Comparison of ENCODE assay signal across 18 mouse cellular contexts in the genomic region with DNA sequence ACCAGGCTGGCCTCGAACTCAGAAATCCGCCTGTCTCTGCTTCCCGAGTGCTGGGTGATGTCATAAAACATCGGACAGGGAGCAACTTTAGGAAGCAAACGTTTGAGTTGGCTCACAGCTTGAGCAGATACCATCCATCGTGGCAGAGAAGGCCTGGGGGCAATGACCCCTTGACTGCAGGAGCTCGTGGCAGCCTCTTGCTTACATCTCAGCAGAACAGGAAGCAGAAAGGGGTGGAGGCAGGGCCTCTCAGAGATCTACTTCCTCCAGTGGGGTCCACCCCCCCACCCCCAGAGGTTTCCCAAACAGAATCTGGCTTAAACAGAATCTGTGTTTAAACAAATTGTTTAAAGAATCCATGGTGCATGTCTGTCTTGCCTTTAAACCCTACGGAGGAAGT. TPM values are rescaled to one million over a fixed set of nuclear protein-coding genes. Genes with fewer than 3 reads are reported as not detected.
DNase-seq lines count a peak whose midpoint lies in the region; ATAC-seq and TF ChIP-seq lines count a peak whose summit lies in the region.
"Had no signal": no experiment of that assay in that cellular context is flagged by ENCODE, and none has a peak within 500 bp of the region (broad histone marks: within the 10 kb centered on the region; RNA-seq: fewer than 3 reads in every experiment).

No protein-coding gene starts in this region.

- ATAC-seq in hindbrain, embryonic 14.5 days (ENCODE audit: low FRiP score): no peak
- no peak for ATAC-seq in liver, embryonic 11.5 days (replicated peaks; ENCODE audit: low FRiP score)
- peak; percentile 80 for ATAC-seq in common myeloid progenitor, adult 5-6 weeks (replicated peaks; ENCODE audit: low read depth, poor library complexity, severe bottlenecking)
- peak; percentile 23; the same call in 1 of the 2 replicates for ATAC-seq in liver, postnatal 0 days
- ATAC-seq: forebrain, embryonic 16.5 days had no signal

- no peak overlapping the region for H3K4me2 ChIP-seq in hindbrain, embryonic 14.5 days (replicated peaks)
- no peak overlapping the region for H3K4me2 ChIP-seq in liver, embryonic 11.5 days
- no peak overlapping the region for H3K4me2 ChIP-seq in liver, postnatal 0 days (ENCODE audit: low read depth, low read length)
- H3K4me2 ChIP-seq: stomach, embryonic 15.5 days had no signal

- no peak for DNase-seq in hindbrain, embryonic 10.5 days (ENCODE audit: low spot score)
- no peak for DNase-seq in hindbrain, embryonic 14.5 days (ENCODE audit: low spot score)
- peak; percentile 16 for DNase-seq in liver
- DNase-seq in liver, embryonic 11.5 days (ENCODE audit: low spot score): no peak
- DNase-seq in liver, postnatal 0 days: peak; percentile 34
- DNase-seq in embryo, embryonic 10 days (ENCODE audit: low spot score): no peak
- no peak for DNase-seq in T-cell, adult 2 months (ENCODE audit: low spot score)
- DNase-seq: adrenal gland, postnatal 10 days; cerebellum, adult 11 months; cerebellum, postnatal 14 days; heart, adult 2 months; layer of hippocampus, postnatal 36 days; lung, postnatal 14 days; spleen, adult 18-20 months had no signal

- no peaks in the 10 kb centered on the region for H3K36me3 ChIP-seq in hindbrain, embryonic 10.5 days
- no peaks in the 10 kb centered on the region for H3K36me3 ChIP-seq in hindbrain, embryonic 14.5 days (replicated peaks; ENCODE audit: control insufficient read depth, insufficient read depth)
- H3K36me3 ChIP-seq in liver, embryonic 11.5 days (ENCODE audit: control insufficient read depth, insufficient read depth, low read length): no peaks in the 10 kb centered on the region
- H3K36me3 ChIP-seq in liver, postnatal 0 days (replicated peaks; ENCODE audit: insufficient read depth, low read length): no peaks in the 10 kb centered on the region
- H3K36me3 ChIP-seq: stomach, embryonic 15.5 days had no signal

- peak overlapping the region; percentile 82 for H3K27ac ChIP-seq in hindbrain, embryonic 10.5 days
- H3K27ac ChIP-seq in hindbrain, embryonic 14.5 days: no peak overlapping the region
- no peak overlapping the region for H3K27ac ChIP-seq in liver, embryonic 11.5 days (ENCODE audit: low read depth, low read length)
- no peak overlapping the region for H3K27ac ChIP-seq in liver, postnatal 0 days (ENCODE audit: low read depth)
- H3K27ac ChIP-seq: heart, adult 2 months; liver, embryonic 14.5 days; stomach, embryonic 15.5 days had no signal

- no peak overlapping the region for H3K4me3 ChIP-seq in hindbrain, embryonic 10.5 days
- H3K4me3 ChIP-seq in hindbrain, embryonic 14.5 days (replicated peaks; ENCODE audit: low read length): no peak overlapping the region
- H3K4me3 ChIP-seq in liver, embryonic 11.5 days (ENCODE audit: low read depth, low read length): no peak overlapping the region
- no peak overlapping the region for H3K4me3 ChIP-seq in liver, postnatal 0 days (ENCODE audit: low read depth, low read length)
- H3K4me3 ChIP-seq: heart, adult 2 months; stomach, embryonic 15.5 days had no signal

- 69% methylated on average over 8 of the region's 8 CpGs for WGBS in hindbrain, embryonic 10.5 days
- WGBS in hindbrain, embryonic 14.5 days: 66% methylated on average over 8 of the region's 8 CpGs
- WGBS in liver, embryonic 11.5 days: 54% methylated on average over 8 of the region's 8 CpGs
- 45% methylated on average over 8 of the region's 8 CpGs for WGBS in liver, postnatal 0 days (ENCODE audit: insufficient replicate concordance)

- no peak overlapping the region for H3K9ac ChIP-seq in hindbrain, embryonic 14.5 days
- H3K9ac ChIP-seq in liver, embryonic 11.5 days (ENCODE audit: low read depth, low read length): no peak overlapping the region
- no peak overlapping the region for H3K9ac ChIP-seq in liver, postnatal 0 days (replicated peaks)
- H3K9ac ChIP-seq: liver, embryonic 14.5 days; stomach, embryonic 15.5 days had no signal

- H3K4me1 ChIP-seq in hindbrain, embryonic 10.5 days (replicated peaks): peaks cover 18% of the 10 kb centered on the region
- H3K4me1 ChIP-seq in hindbrain, embryonic 14.5 days (replicated peaks; ENCODE audit: control insufficient read depth, insufficient read depth, low read length): peaks cover 15% of the 10 kb centered on the region
- peaks cover 4% of the 10 kb centered on the region; the same call in 1 of the 2 replicates for H3K4me1 ChIP-seq in liver, embryonic 11.5 days (replicated peaks; ENCODE audit: control insufficient read depth, insufficient read depth, low read length)
- H3K4me1 ChIP-seq in liver, postnatal 0 days (ENCODE audit: insufficient read depth): peaks cover 16% of the 10 kb centered on the region

- no peaks in the 10 kb centered on the region for H3K9me3 ChIP-seq in hindbrain, embryonic 10.5 days
- H3K9me3 ChIP-seq in hindbrain, embryonic 14.5 days (ENCODE audit: control insufficient read depth, low read length): no peaks in the 10 kb centered on the region
- no peaks in the 10 kb centered on the region for H3K9me3 ChIP-seq in liver, embryonic 11.5 days (ENCODE audit: control insufficient read depth, low read length)
- H3K9me3 ChIP-seq in liver, postnatal 0 days (ENCODE audit: low read length): no peaks in the 10 kb centered on the region
- H3K9me3 ChIP-seq: stomach, embryonic 15.5 days had no signal

- no peak for TF ChIP-seq EP300 in liver, postnatal 0 days (IDR thresholded peaks at IDR 0.05; ENCODE audit: low read depth)

- no peak for TF ChIP-seq CTCF in liver, postnatal 0 days (IDR thresholded peaks at IDR 0.05; ENCODE audit: low read depth)

- H3K27me3 ChIP-seq in hindbrain, embryonic 10.5 days (ENCODE audit: insufficient read depth, poor library complexity, severe bottlenecking): no peaks in the 10 kb centered on the region
- no peaks in the 10 kb centered on the region for H3K27me3 ChIP-seq in hindbrain, embryonic 14.5 days (ENCODE audit: control insufficient read depth, insufficient read depth, low read length)
- no peaks in the 10 kb centered on the region for H3K27me3 ChIP-seq in liver, embryonic 11.5 days (replicated peaks; ENCODE audit: control insufficient read depth, insufficient read depth, low read length)
- H3K27me3 ChIP-seq in liver, postnatal 0 days (ENCODE audit: insufficient read depth, low read length): no peaks in the 10 kb centered on the region
- H3K27me3 ChIP-seq: stomach, embryonic 15.5 days had no signal

RNA-seq across cellular contexts. Expression of gene Dclk3, which starts 20.6 kb away (rescaled TPM):
- 0.30 and 0.35 TPM in 2 replicates for polyA plus RNA-seq in hindbrain, embryonic 10.5 days (2016; fragmentation: Nextera tagmentation; extraction: Ambion mirVana)
- polyA plus RNA-seq in hindbrain, embryonic 14.5 days (2014; fragmentation: Nextera tagmentation; extraction: Ambion mirVana): 6.2 and 7.1 TPM in 2 replicates
- polyA plus RNA-seq in liver, embryonic 11.5 days (2014; fragmentation: Nextera tagmentation; extraction: Ambion mirVana): 0.07 and 0.19 TPM in 2 replicates
- not detected in 2 replicates for total RNA-seq in common myeloid progenitor, adult 5-6 weeks (2017)
- polyA plus RNA-seq in liver, postnatal 0 days (2015; fragmentation: Nextera tagmentation; extraction: Ambion mirVana): 0.27 and 0.32 TPM in 2 replicates

Comparison
In these comparisons a context has a peak if more than half of its experiments do, and no peak if none do; other contexts are left out.
1. DNase-seq: peak in liver (single experiment) and liver, postnatal 0 days (single experiment); none in hindbrain, embryonic 10.5 days (single experiment), hindbrain, embryonic 14.5 days (single experiment), liver, embryonic 11.5 days (single experiment), embryo, embryonic 10 days (single experiment) and T-cell, adult 2 months (single experiment).
2. ATAC-seq: peak in common myeloid progenitor, adult 5-6 weeks (single experiment) and liver, postnatal 0 days (single experiment); none in hindbrain, embryonic 14.5 days (single experiment) and liver, embryonic 11.5 days (single experiment).